Mouse (Mus musculus) right cerebral cortex, postnatal 4 days (tissue): ENCODE measurements around the gene Plekhg1.

Experiments
- DNase-seq: peaks from one replicate; pipeline ENCODE4 v3.0.0-alpha.2; 2022

Gene Plekhg1

GRCm38 (mm10) chr10:3898068-3898467 is 157.9 kb downstream of the Plekhg1 start:
- no peak for DNase-seq

- DNase-seq = no peak
Observed at GRCm38 (mm10) chr10:3900416-3900956, 160.3 kb downstream of the Plekhg1 start.

- DNase-seq = no peak
Observed at GRCm38 (mm10) chr10:3905747-3906146, 165.6 kb downstream of the Plekhg1 start.

- no peak for DNase-seq
Observed at GRCm38 (mm10) chr10:3914104-3914503, 173.9 kb downstream of the Plekhg1 start.

GRCm38 (mm10) chr10:3920368-3921152 is 180.4 kb downstream of the Plekhg1 start:
- DNase-seq = no peak

- no peak for DNase-seq
Observed at GRCm38 (mm10) chr10:3928008-3928545, 187.9 kb downstream of the Plekhg1 start.

GRCm38 (mm10) chr10:3931831-3932230 is 191.7 kb downstream of the Plekhg1 start:
- DNase-seq = no peak

- no peak for DNase-seq
Observed at GRCm38 (mm10) chr10:3933311-3933940, 193.3 kb downstream of the Plekhg1 start.

GRCm38 (mm10) chr10:3936864-3937263 is 196.7 kb downstream of the Plekhg1 start:
- DNase-seq = no peak

- DNase-seq = no peak
Observed at GRCm38 (mm10) chr10:3939895-3940595, 199.9 kb downstream of the Plekhg1 start.

GRCm38 (mm10) chr10:3940596-3940975 is 200.4 kb downstream of the Plekhg1 start:
- no peak for DNase-seq

GRCm38 (mm10) chr10:3941054-3941757 is 201.0 kb downstream of the Plekhg1 start:
- no peak for DNase-seq

- no peak for DNase-seq
Observed at GRCm38 (mm10) chr10:3942289-3942688, 202.1 kb downstream of the Plekhg1 start.

GRCm38 (mm10) chr10:3943492-3944395 is 203.6 kb downstream of the Plekhg1 start:
- peak; percentile 65 for DNase-seq

- DNase-seq = no peak
Observed at GRCm38 (mm10) chr10:3946871-3947270, 206.7 kb downstream of the Plekhg1 start.

GRCm38 (mm10) chr10:3947346-3947745 is 207.2 kb downstream of the Plekhg1 start:
- DNase-seq = no peak

- no peak for DNase-seq
Observed at GRCm38 (mm10) chr10:3949306-3949705, 209.1 kb downstream of the Plekhg1 start.

GRCm38 (mm10) chr10:3956471-3956870 is 216.3 kb downstream of the Plekhg1 start:
- no peak for DNase-seq

GRCm38 (mm10) chr10:3958591-3958990 is 218.4 kb downstream of the Plekhg1 start:
- DNase-seq = no peak

- no peak for DNase-seq
Observed at GRCm38 (mm10) chr10:3969026-3969425, 228.9 kb downstream of the Plekhg1 start.

- DNase-seq = no peak
Observed at GRCm38 (mm10) chr10:3972237-3972636, 232.1 kb downstream of the Plekhg1 start.
